Mouse (Mus musculus) erythroblast, embryonic 14.5 days (primary cell): ENCODE results near the gene Rps6kb2.

Source experiments
- GATA1 ChIP-seq: IDR thresholded peaks from 2 replicates; pipeline ENCODE4 v1.6.1; 2012; ENCODE audit warnings: low read length, inconsistent platforms, mixed read lengths
- TAL1 ChIP-seq: IDR thresholded peaks from 3 replicates; pipeline ENCODE4 v1.6.1; 2012; ENCODE audit warnings: low read length, inconsistent platforms, mixed read lengths

DNA sequence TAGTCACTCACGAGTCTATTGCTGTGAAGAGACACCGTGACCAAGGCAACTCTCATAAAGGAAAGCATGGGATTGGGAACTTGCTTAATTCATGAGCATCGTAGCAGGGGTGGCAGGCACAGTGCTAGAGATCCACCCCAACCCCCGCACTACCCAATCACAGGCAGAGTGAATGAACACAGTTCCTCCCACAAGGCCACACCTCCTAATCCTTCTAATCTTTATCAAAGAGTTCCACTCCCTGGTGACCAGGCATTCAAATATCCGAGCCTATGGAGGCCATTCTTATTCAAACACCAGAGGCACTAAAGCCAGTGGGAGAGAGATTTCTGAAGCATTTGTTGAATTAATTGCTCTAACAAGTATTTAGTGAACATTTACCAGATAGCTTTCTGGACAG lies 17.2 kb downstream of the Rps6kb2 start:
- no peak for TF ChIP-seq GATA1
- TF ChIP-seq TAL1, result no peak
